8 mouse cellular contexts compared by ENCODE assay signal in the genomic region with DNA sequence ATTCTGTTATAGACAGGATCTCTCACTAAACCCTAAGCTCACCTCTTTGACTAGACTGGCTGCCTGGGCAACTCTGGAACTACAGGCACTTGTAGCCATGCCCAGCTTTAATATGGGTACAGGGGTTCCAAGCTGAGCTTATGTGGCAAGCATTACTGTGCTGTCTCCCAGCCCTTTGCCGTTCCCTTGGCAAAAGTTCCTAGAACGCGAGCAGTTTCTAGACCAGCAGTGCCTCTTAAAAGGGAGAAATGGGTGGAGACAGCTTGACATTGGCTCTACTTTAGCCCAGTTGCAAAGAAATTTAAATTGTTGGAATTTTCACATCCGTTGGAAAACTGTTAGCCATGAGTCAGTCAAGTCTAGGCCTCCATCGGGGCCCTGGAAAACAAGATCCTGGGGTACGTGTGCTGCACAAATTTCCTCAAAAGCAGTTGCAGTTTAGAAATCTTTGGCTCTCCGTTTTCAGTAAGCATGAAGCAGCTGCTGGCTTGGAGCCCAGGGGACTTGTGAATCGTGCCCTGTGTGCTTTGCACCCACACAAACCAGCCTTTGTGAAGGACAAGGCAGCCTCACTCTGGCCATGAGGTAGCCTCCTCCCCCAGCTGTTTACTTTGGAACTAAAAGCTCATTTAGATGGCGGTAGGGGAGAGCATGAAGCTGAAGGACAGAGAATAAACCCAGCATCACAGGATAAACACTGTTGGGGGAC.
DNase-seq lines count a peak whose midpoint lies in the region; ATAC-seq and TF ChIP-seq lines count a peak whose summit lies in the region.

No protein-coding gene starts in this region.

- H3K4me2 ChIP-seq in embryonic facial prominence, embryonic 13.5 days, result peak overlapping the region; percentile 9; the same call in 1 of the 2 replicates
- H3K4me2 ChIP-seq in myocyte (ENCODE audit: low read depth), result peak overlapping the region; percentile 27

- H3K27ac ChIP-seq in embryonic facial prominence, embryonic 13.5 days, result peak overlapping the region; percentile 90
- H3K27ac ChIP-seq in limb, embryonic 10.5 days, result peak overlapping the region; percentile 87

- H3K27me3 ChIP-seq in embryonic facial prominence, embryonic 13.5 days, result no peaks in the 10 kb centered on the region
- no peaks in the 10 kb centered on the region for H3K27me3 ChIP-seq in limb, embryonic 10.5 days (ENCODE audit: low read depth, poor library complexity, severe bottlenecking)
- no peaks in the 10 kb centered on the region for H3K27me3 ChIP-seq in myocyte (ENCODE audit: control insufficient read depth, insufficient read depth, insufficient read length)

- no peaks in the 10 kb centered on the region for H3K79me2 ChIP-seq in myocyte (ENCODE audit: control insufficient read depth, insufficient read depth)

- H3K4me3 ChIP-seq in embryonic facial prominence, embryonic 13.5 days, result no peak overlapping the region
- H3K4me3 ChIP-seq in limb, embryonic 10.5 days, result no peak overlapping the region
- no peak overlapping the region for H3K4me3 ChIP-seq in myocyte

- no peaks in the 10 kb centered on the region for H3K36me3 ChIP-seq in embryonic facial prominence, embryonic 13.5 days
- H3K36me3 ChIP-seq in limb, embryonic 10.5 days, result peaks cover 17% of the 10 kb centered on the region
- no peaks in the 10 kb centered on the region for H3K36me3 ChIP-seq in myocyte (ENCODE audit: control insufficient read depth, insufficient read depth)

- no peak overlapping the region for H3ac ChIP-seq in myocyte (ENCODE audit: control insufficient read depth, insufficient read length)

- 32% methylated on average over 9 of the region's 9 CpGs for whole genome bisulfite sequencing in embryonic facial prominence, embryonic 13.5 days
- 71% methylated on average over 9 of the region's 9 CpGs for WGBS in limb, embryonic 10.5 days

- DNase-seq in brain, embryonic 14.5 days (ENCODE audit: low read depth), result peak; percentile 98
- peak; percentile 52 for DNase-seq in heart, adult 8-10 months (ENCODE audit: low spot score)
- peak; percentile 92 for DNase-seq in kidney, adult 9 months
- DNase-seq in limb, embryonic 10.5 days (ENCODE audit: low spot score), result no peak
- DNase-seq in testis, postnatal 14 days (ENCODE audit: low spot score), result peak; percentile 87

- no peak for TF ChIP-seq POLR2A in brain, embryonic 14.5 days (IDR thresholded peaks at IDR 0.05; ENCODE audit: borderline replicate concordance, extremely low read depth, insufficient read depth, insufficient read length, poor library complexity, severe bottlenecking)
- no peak for TF ChIP-seq POLR2A in myocyte (IDR thresholded peaks at IDR 0.05; ENCODE audit: insufficient read length, low read depth)

- peak; percentile 66 for ATAC-seq in embryonic facial prominence, embryonic 13.5 days (ENCODE audit: insufficient number of reproducible peaks, insufficient read depth, low FRiP score, low TSS enrichment, low read depth)
- no peak for ATAC-seq in erythroid progenitor cell, adult 5-6 weeks (replicated peaks; ENCODE audit: low FRiP score, poor library complexity, severe bottlenecking)

- no peak overlapping the region for H3K9ac ChIP-seq in embryonic facial prominence, embryonic 13.5 days

- H3K4me1 ChIP-seq in embryonic facial prominence, embryonic 13.5 days, result peaks cover 41% of the 10 kb centered on the region
- H3K4me1 ChIP-seq in limb, embryonic 10.5 days, result peaks cover 90% of the 10 kb centered on the region

- H3K9me3 ChIP-seq in embryonic facial prominence, embryonic 13.5 days, result no peaks in the 10 kb centered on the region
- H3K9me3 ChIP-seq in limb, embryonic 10.5 days (replicated peaks), result no peaks in the 10 kb centered on the region

- TF ChIP-seq CTCF in brain, embryonic 14.5 days (IDR thresholded peaks at IDR 0.05; ENCODE audit: borderline replicate concordance, extremely low read depth, insufficient read depth, insufficient read length), result no peak

TF ChIP-seq in myocyte, 11 proteins besides CTCF, POLR2A, EP300 and RAD21:
- TF ChIP-seq TCF12 (IDR thresholded peaks at IDR 0.05; ENCODE audit: insufficient read depth, poor library complexity, severe bottlenecking), result no peak
- no peak for TF ChIP-seq E2F4 (IDR thresholded peaks at IDR 0.05; ENCODE audit: insufficient read depth)
- TF ChIP-seq CEBPB (IDR thresholded peaks at IDR 0.05; ENCODE audit: insufficient read depth, poor library complexity, severe bottlenecking), result no peak
- peak in 1 of 3 experiments; percentile 43 for TF ChIP-seq MYOG (IDR thresholded peaks at IDR 0.05; ENCODE audit: control insufficient read depth in 1 of 3, insufficient read depth in 1 of 3, insufficient read length in 2 of 3, low read depth in 2 of 3)
- TF ChIP-seq MAX (IDR thresholded peaks at IDR 0.05; ENCODE audit: low read depth), result no peak
- peak in 2 of 3 experiments; percentile 38 for TF ChIP-seq MYOD1 (IDR thresholded peaks at IDR 0.05; ENCODE audit: control insufficient read depth in 1 of 3, insufficient read length in 2 of 3, low read depth in 2 of 3)
